Mouse (Mus musculus) myocyte (in vitro differentiated cells): ENCODE measurements around the gene Racgap1. TPM values are rescaled to one million over a fixed set of nuclear protein-coding genes. Genes with fewer than 3 reads are reported as not detected.
A peak's percentile ranks its signal among the peaks of the same experiment; 100 is the strongest.

Source experiments
- H3K27me3 ChIP-seq: one replicate; pipeline ENCODE4 v1.6.1; 2011; ENCODE audit not compliant: control insufficient read depth, insufficient read depth, insufficient read length
- H3K36me3 ChIP-seq: one replicate; pipeline ENCODE4 v1.6.1; 2011; ENCODE audit not compliant: control insufficient read depth, insufficient read depth
- H3K4me2 ChIP-seq: one replicate; pipeline ENCODE4 v1.6.1; 2011; ENCODE audit warnings: low read depth, control low read depth
- H3K4me3 ChIP-seq: one replicate; pipeline ENCODE4 v1.5.1; 2011; ENCODE audit warnings: mild to moderate bottlenecking, control low read depth, moderate library complexity
- H3K79me2 ChIP-seq: one replicate; pipeline ENCODE4 v1.6.1; 2011; ENCODE audit not compliant: control insufficient read depth, insufficient read depth
- H3ac ChIP-seq: one replicate; pipeline ENCODE4 v1.6.1; 2011; ENCODE audit not compliant: control insufficient read depth, insufficient read length
- CEBPB ChIP-seq: IDR thresholded peaks from 2 replicates; pipeline ENCODE4 v1.6.1; 2011; ENCODE audit warnings: mild to moderate bottlenecking, moderate library complexity; ENCODE audit not compliant: poor library complexity, insufficient read depth, severe bottlenecking
- E2F4 ChIP-seq: IDR thresholded peaks from one replicate; pipeline ENCODE4 v1.6.1; 2011; ENCODE audit warnings: mild to moderate bottlenecking, control low read depth, moderate library complexity; ENCODE audit not compliant: insufficient read depth
- MAX ChIP-seq: IDR thresholded peaks from one replicate; pipeline ENCODE4 v1.6.1; 2011; ENCODE audit warnings: low read depth, mild to moderate bottlenecking, control low read depth
- MYOD1 ChIP-seq, 3 experiments: IDR thresholded peaks; one replicate each; pipeline ENCODE4 v1.6.1; 2011; ENCODE audit warnings: control low read depth in 2 of 3, low read depth in 2 of 3, mild to moderate bottlenecking in 2 of 3, moderate library complexity in 1 of 3; ENCODE audit not compliant: insufficient read length in 2 of 3, control insufficient read depth in 1 of 3
- MYOG ChIP-seq, 3 experiments: IDR thresholded peaks; one replicate each; pipeline ENCODE4 v1.6.1; 2011; ENCODE audit warnings: control low read depth in 2 of 3, low read depth in 2 of 3, mild to moderate bottlenecking in 2 of 3; ENCODE audit not compliant: insufficient read length in 2 of 3, control insufficient read depth in 1 of 3, insufficient read depth in 1 of 3
- POLR2A ChIP-seq: IDR thresholded peaks from one replicate; pipeline ENCODE4 v1.6.1; 2011; ENCODE audit warnings: low read depth, mild to moderate bottlenecking, control low read depth, moderate library complexity; ENCODE audit not compliant: insufficient read length
- POLR2AphosphoS2 ChIP-seq: IDR thresholded peaks from one replicate; pipeline ENCODE4 v1.6.1; 2011; ENCODE audit warnings: low read depth, control low read depth; ENCODE audit not compliant: insufficient read length
- REST ChIP-seq: IDR thresholded peaks from one replicate; pipeline ENCODE4 v1.6.1; 2011; ENCODE audit warnings: mild to moderate bottlenecking, control low read depth, moderate library complexity; ENCODE audit not compliant: insufficient read depth, insufficient read length
- SRF ChIP-seq: IDR thresholded peaks from one replicate; pipeline ENCODE4 v1.6.1; 2011; ENCODE audit warnings: low read depth; ENCODE audit not compliant: control insufficient read depth, insufficient read length
- TCF12 ChIP-seq: IDR thresholded peaks from one replicate; pipeline ENCODE4 v1.6.1; 2011; ENCODE audit warnings: mild to moderate bottlenecking, control low read depth; ENCODE audit not compliant: poor library complexity, insufficient read depth, severe bottlenecking
- TCF3 ChIP-seq: IDR thresholded peaks from one replicate; pipeline ENCODE4 v1.6.1; 2011; ENCODE audit warnings: low read depth, control low read depth; ENCODE audit not compliant: insufficient read length
- USF1 ChIP-seq: IDR thresholded peaks from one replicate; pipeline ENCODE4 v1.6.1; 2011; ENCODE audit warnings: low read depth, mild to moderate bottlenecking, control low read depth, moderate library complexity
- polyA plus RNA-seq: library from polyadenylated mRNA; unstranded; fragments of >200 nt; fragmentation: generic; extraction: Trizol; gene quantifications from one replicate; pipeline ENCODE4 v1.2.1, GENCODE M21; 2012; ENCODE audit warnings: missing spikeins

The Racgap1 gene
- polyA plus RNA-seq, 1 experiment = 99.0 TPM

DNA sequence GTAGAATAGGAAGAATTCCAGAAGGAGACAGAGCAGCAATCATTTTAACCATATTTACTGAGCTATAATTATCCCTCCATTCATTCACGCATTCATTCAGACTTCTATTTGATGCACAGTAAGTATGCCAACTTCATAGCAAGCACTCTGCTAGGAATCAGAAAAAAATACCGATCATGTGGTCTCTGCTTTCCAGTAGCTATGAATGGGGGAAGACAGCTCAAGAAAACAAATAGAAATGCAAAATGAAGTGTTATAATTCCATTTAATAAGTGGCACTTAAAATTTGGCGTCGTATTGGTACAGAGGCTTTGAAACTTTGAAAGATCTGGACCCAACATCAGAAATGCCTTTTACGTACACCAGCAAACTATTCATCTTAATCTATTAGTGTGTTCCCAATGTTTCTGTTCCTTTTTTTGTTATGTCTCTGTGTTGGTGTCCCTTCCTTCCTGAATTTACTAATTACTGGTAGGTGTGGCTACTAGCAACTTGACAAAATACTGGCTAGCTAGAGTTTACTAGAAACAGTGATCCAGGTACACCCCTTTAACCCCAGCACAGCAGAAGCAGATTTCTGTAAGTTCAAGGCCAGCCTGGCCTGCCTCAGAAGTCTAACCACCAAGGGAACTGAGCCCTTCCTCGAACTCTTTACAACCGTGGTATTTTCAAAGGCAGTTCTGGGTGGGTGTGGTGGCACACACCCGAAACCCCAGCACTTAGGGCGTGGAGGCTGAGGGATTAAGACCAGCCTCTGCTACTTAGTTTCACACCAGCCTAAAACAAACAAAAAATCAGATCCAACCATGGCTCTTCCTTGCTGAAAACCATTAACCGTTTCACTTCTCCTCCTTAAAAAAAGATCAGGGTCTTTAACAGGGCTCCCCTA is 772 bp upstream of the Racgap1 start:
- Histone ChIP-seq H3K27me3 (no peaks in the 10 kb centered on the region), H3K4me2 (peak overlapping the region; percentile 72), H3K36me3 (no peaks in the 10 kb centered on the region), H3K79me2 (peaks cover 40% of the 10 kb centered on the region), H3ac (peak overlapping the region; percentile 61), H3K4me3 (peak overlapping the region; percentile 43)
- no peak for TF ChIP-seq MAX
- no peak for TF ChIP-seq CEBPB
- TF ChIP-seq MYOG (IDR thresholded peaks at IDR 0.05; ENCODE audit: control insufficient read depth in 1 of 3, insufficient read depth in 1 of 3, insufficient read length in 2 of 3, low read depth in 2 of 3) = no peak
- TF ChIP-seq TCF3 = no peak
- TF ChIP-seq MYOD1 (IDR thresholded peaks at IDR 0.05; ENCODE audit: control insufficient read depth in 1 of 3, insufficient read length in 2 of 3, low read depth in 2 of 3) = no peak
- no peak for TF ChIP-seq USF1
- TF ChIP-seq REST = no peak
- TF ChIP-seq POLR2AphosphoS2 = no peak

DNA sequence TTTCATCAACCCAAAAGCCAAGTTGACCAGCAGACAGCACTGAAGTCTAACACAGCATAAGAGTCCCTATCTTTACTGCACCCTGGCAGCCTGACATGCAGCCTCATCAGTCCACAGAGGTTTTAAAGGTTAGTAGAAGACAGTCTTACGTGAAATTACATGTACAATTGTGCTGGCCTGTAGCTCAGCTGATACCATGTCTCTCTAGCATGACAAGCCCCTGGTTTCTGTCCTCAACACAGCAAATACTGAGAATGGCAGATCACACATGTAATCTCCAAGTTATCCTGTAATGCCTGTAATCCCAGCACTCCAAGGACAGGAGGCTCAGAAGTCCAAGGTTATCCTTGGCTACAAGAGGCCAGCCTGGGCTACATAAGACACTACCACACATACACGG is 1.2 kb downstream of the Racgap1 start:
- peak overlapping the region; percentile 43 for H3K4me3 ChIP-seq
- no peak for TF ChIP-seq MYOD1 (IDR thresholded peaks at IDR 0.05; ENCODE audit: control insufficient read depth in 1 of 3, insufficient read length in 2 of 3, low read depth in 2 of 3)
- TF ChIP-seq MAX = no peak
- no peak for TF ChIP-seq USF1
- TF ChIP-seq TCF3 = no peak
- no peak for TF ChIP-seq TCF12
- no peak for TF ChIP-seq REST
- TF ChIP-seq POLR2AphosphoS2 = no peak
- no peak for TF ChIP-seq SRF
- no peak for TF ChIP-seq CEBPB
- no peak for TF ChIP-seq E2F4
- TF ChIP-seq POLR2A = no peak
- no peak for TF ChIP-seq MYOG (IDR thresholded peaks at IDR 0.05; ENCODE audit: control insufficient read depth in 1 of 3, insufficient read depth in 1 of 3, insufficient read length in 2 of 3, low read depth in 2 of 3)
- H3K79me2 ChIP-seq = peaks cover 59% of the 10 kb centered on the region

DNA sequence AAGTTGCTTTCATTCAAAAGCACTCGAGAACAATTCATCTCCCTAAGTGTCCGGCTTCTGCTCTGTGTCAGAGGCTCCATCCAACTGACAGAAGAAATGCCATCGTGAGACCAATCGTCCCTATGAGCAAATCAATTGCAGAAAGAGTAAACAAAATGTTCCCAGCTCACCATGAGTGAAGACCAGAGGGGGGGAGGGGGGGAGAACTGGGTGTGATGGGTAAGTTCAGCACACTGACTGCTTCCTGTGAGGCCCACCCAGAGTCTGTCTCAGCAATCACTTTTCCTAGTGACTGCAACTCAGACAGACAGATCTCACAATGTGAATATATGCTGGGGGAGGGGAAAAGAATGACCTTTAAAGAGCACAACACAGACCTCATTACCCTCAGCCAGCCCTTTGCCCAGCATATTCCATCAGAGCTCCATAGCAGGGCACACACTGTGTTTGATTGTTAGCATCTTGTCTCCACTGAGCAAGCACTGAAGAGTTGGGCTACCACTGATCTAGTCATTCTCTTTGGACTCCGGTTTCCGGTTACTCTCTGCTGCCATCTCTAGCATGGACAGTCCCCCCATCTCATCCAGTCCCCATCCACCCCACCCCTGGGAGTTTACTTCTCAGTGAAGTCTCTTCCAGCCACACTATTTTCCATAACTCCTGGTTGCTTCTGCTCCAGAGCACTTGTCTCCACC is 2.2 kb downstream of the Racgap1 start:
- Histone ChIP-seq H3K27me3 (no peaks in the 10 kb centered on the region), H3K36me3 (no peaks in the 10 kb centered on the region), H3K79me2 (peaks cover 70% of the 10 kb centered on the region), H3ac (no peak overlapping the region), H3K4me3 (peak overlapping the region; percentile 43), H3K4me2 (peak overlapping the region; percentile 87)
- TF ChIP-seq MYOG (IDR thresholded peaks at IDR 0.05; ENCODE audit: control insufficient read depth in 1 of 3, insufficient read depth in 1 of 3, insufficient read length in 2 of 3, low read depth in 2 of 3) = no peak
- TF ChIP-seq TCF3 = no peak
- no peak for TF ChIP-seq REST
- TF ChIP-seq POLR2A = no peak
- no peak for TF ChIP-seq TCF12
- no peak for TF ChIP-seq MAX
- no peak for TF ChIP-seq SRF
- TF ChIP-seq USF1 = no peak
- TF ChIP-seq E2F4 = no peak
- TF ChIP-seq CEBPB = no peak
- no peak for TF ChIP-seq POLR2AphosphoS2
- TF ChIP-seq MYOD1 (IDR thresholded peaks at IDR 0.05; ENCODE audit: control insufficient read depth in 1 of 3, insufficient read length in 2 of 3, low read depth in 2 of 3) = no peak

More for the DNA sequence above, 1.2 kb downstream of the Racgap1 start:
- H3K4me2 ChIP-seq = peak overlapping the region; percentile 87
- no peak overlapping the region for H3ac ChIP-seq
- no peaks in the 10 kb centered on the region for H3K27me3 ChIP-seq
- no peaks in the 10 kb centered on the region for H3K36me3 ChIP-seq

DNA sequence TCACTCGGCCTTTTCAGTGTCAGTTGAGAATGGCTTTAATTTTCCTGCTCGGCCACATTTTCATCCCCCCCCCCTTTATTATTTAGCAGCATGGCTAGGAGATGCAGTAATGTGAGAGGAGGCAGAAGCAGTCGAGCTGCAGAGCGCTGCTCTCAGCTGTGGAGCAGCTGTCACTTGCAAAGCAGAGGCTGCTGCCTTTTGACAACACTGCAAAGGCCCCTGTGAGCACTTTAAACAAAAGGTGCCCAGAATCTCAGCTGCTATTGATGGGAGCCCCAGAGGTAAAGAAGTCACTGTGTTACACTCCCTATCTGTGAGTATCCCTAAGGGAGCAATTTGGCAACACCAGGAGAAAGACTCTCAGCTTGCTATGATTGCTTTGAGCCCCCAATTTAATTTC is 3.1 kb downstream of the Racgap1 start:
- Histone ChIP-seq H3K4me2 (peak overlapping the region; percentile 87), H3ac (no peak overlapping the region), H3K27me3 (no peaks in the 10 kb centered on the region), H3K4me3 (peak overlapping the region; percentile 43), H3K36me3 (no peaks in the 10 kb centered on the region), H3K79me2 (peaks cover 79% of the 10 kb centered on the region)
- peak; percentile 76 for TF ChIP-seq TCF12
- peak; percentile 77 to 96 (median 94) for TF ChIP-seq MYOD1 (IDR thresholded peaks at IDR 0.05; ENCODE audit: control insufficient read depth in 1 of 3, insufficient read length in 2 of 3, low read depth in 2 of 3)
- TF ChIP-seq MYOG (IDR thresholded peaks at IDR 0.05; ENCODE audit: control insufficient read depth in 1 of 3, insufficient read depth in 1 of 3, insufficient read length in 2 of 3, low read depth in 2 of 3) = peak; percentile 78 to 96 (median 92)
- TF ChIP-seq USF1 = no peak
- TF ChIP-seq TCF3 = peak; percentile 83
- TF ChIP-seq POLR2AphosphoS2 = no peak
